Mouse (Mus musculus): ENCODE measurements at regions not wholly inside any gene's neighbourhood (a gene's known extent, or its start where the extent isn't known, plus 50 kb on each side); places are given as distances from the start of the nearest gene placed in this dataset.

DNA sequence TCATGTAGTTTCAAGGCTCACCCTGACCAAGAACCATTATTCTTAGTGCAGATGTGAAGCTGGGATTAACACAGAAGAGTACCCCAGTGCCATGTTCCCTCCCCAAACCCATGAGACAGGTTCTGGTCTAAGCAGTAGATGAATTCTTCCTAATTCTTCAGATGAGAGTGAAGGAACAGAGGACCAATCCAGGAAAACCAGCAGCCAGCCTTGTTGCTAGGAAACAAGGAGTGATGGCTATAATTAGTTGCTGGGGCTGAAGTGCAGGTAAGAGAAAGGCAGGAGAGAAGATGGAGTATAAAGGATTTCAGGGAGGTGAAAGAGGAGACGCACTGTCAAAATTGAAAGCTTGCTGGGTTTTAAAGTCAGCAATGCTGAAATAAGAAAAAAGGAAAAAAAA lies 128.4 kb upstream of the Map1b start:
- no peak for ATAC-seq (replicated peaks; ENCODE audit: poor library complexity)

DNA sequence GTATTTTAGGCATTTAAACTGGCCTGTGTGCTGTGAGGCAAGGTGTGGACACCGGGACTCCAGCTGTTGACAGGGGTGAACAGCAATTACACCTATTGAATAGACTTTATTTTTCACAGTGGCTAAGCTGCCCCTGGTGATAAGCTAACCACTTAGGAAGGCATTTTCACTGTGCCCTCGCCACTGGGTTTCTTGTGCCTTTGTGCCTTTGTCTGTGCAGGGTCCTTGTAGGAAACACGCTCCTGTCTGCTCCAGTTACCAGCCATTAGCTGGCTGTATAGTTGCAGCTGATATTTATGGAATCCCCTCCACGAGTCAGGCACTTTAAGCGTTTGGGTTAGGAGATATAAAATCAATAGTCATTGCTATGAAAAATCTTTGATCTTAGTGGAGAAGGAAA lies 126.5 kb upstream of the Map1b start:
- no peak for ATAC-seq (replicated peaks; ENCODE audit: poor library complexity)

DNA sequence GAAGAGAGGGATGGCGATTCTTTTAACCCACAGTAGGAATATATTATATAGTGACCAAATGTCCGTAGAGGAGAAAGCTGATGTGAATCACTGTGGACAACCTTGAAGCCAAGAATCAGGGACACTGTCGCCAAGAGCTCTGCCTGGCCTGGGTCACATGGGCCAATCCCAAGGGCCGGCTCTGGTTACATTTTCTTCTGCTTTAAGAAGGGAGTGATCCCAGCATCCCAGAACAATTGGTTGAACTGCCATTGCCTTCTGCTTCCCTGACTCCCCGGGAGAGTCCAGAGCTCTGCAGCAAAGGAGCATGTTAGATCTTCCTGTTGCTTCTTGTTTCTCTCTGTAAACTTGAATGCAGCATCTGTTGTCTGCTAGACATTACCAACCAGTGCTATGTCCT lies 126.0 kb upstream of the Map1b start:
- ATAC-seq (replicated peaks; ENCODE audit: poor library complexity), result no peak

DNA sequence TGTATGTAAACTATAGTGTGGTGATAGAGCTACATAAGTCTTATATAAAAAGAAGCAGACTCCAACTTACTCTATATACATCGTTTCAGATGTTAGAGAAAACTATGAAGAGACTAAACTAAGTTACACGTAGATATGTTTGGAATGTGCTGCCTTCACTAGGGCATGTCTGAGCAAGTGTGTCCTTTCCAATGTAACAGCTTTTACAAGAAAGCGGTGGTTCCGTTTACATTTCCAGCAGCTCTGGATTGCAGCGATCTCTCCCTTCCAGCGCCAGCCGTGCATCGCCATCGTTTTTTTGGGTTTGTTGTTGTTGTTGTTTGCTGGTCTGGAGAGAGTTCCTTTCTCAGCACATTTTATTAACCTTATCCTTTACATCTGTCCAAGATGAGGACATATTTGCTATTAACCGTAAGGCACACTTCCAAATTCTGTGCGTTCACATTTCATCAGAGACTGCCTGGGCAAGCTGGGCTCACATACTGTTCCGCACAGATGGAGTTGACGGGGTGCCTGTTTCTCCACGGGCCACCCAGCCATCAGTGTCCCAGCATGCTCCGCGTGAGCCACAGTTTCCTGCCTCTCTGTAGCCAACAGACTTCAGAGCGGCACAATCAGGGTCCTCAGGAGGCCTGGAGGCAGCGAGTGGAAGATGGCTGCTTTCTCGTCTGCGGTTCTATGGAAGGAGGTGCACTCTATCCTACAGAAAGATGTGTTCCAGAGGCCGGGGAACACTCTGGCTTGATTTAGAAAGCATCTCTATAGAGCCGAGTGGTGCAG lies 125.2 kb upstream of the Map1b start:
- ATAC-seq (replicated peaks; ENCODE audit: poor library complexity), result no peak

DNA sequence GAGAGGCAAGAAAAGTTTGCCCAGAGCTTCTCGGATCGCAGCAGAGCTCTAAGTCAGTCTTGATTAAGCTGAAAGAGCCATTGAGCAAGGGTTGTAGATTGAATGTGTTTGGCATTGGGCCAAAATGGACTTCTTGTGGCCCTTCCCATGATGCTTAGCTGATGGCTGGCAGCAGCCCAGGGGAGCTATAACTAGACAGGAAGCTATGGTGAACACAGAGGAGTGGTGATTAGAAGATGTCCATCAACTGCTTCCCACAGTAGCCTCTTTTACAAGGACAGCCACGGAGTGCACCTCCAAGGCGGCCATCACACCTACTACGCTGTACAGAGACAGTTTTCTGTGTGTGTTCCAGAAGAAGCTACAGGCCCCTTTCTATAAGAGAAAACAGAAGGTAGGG lies 116.4 kb upstream of the Map1b start:
- ATAC-seq (replicated peaks; ENCODE audit: poor library complexity), result no peak

DNA sequence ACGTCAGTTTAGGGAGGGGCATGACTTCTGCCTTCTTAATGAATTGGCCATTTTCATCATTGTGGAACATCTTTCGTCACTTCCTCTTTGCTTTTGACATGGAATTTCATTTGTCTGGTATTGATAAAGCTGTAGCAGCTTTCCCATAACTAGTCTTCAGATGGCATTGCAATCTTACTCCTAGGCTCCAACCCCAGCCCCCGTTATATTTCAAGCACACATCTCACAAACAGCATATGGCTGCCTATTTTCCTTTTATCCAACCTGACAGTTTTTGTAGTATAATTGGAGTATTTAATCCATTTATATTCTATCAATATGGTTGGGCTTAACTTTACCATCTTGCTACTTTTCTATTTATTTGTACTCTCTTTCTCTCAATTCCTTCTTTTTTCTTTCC lies 114.5 kb upstream of the Map1b start:
- ATAC-seq (replicated peaks; ENCODE audit: poor library complexity), result no peak

DNA sequence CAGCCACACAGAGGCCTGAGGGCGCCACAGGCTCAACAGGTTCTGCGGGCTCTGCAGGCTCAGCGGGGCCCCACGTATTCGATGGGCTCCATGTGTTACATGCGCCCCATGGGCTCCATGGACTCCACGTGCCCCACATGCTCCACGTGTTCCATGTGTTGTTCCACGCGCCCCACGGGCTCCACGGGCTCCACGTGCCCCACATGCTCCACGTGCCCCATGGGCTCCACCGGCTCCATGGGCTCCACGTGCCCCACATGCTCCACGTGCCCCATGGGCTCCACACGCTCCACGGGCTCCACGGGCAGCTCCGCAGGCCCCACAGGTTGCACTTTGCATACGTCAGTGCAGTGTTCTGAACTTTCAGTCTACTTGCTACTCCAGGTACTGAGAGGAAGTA lies 114.0 kb upstream of the Map1b start:
- no peak for ATAC-seq (replicated peaks; ENCODE audit: poor library complexity)

DNA sequence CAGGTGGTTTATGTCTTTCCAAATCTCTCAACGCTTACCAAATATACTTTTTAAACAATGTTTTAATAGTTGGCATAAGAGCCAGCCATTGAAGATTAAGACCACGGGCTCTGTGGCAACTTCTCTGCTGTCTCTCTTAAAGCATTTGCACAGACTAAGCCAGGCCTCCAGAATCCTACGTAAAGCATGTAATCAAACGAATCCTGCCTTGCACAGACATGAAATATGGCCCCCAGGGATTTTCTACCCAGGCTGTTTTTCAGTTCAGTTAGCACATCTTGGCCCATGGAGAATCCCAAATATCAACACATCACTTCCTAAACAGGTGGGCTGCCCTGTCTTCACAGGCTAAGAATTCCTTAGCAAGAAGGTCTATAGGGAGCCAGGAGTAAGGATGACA lies 108.9 kb upstream of the Map1b start:
- no peak for ATAC-seq (replicated peaks; ENCODE audit: poor library complexity)

DNA sequence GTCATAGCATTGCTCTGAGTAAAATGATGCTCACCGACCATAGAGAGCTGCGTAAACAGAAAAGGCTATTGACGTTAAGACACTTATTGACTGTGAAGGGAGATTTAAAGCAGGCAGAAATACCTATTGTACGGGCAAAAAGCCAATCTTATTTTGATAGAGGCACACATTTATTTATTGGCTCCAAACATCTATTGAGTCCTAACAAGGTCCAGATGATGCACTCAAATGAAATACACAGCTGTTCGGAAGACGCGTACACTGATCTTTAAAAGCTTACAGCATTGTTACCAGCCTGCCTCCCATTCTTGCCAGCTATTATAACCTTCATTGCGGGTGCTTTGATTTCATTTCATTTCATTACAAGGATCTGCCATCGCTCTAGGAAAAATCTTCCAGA lies 102.0 kb upstream of the Map1b start:
- no peak for ATAC-seq (replicated peaks; ENCODE audit: poor library complexity)

DNA sequence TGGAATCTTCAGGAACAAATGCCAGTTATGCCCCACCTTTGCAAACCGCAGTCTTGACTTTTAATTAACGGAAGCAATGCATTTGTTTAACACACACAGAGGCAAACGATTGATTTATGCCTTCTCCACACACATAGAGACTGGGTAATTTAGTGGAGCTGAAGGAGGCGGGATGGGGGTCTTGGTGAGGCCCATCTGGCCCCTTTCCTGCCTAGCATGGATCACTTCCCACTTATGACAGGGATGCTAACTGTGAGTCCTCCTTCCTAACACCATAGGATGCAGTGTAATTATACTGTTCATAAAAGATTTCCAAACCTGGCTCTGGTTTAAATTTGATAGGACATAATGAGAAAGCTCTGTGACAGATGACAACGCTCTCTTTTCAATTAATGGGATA lies 101.1 kb upstream of the Map1b start:
- ATAC-seq (replicated peaks; ENCODE audit: poor library complexity), result no peak

DNA sequence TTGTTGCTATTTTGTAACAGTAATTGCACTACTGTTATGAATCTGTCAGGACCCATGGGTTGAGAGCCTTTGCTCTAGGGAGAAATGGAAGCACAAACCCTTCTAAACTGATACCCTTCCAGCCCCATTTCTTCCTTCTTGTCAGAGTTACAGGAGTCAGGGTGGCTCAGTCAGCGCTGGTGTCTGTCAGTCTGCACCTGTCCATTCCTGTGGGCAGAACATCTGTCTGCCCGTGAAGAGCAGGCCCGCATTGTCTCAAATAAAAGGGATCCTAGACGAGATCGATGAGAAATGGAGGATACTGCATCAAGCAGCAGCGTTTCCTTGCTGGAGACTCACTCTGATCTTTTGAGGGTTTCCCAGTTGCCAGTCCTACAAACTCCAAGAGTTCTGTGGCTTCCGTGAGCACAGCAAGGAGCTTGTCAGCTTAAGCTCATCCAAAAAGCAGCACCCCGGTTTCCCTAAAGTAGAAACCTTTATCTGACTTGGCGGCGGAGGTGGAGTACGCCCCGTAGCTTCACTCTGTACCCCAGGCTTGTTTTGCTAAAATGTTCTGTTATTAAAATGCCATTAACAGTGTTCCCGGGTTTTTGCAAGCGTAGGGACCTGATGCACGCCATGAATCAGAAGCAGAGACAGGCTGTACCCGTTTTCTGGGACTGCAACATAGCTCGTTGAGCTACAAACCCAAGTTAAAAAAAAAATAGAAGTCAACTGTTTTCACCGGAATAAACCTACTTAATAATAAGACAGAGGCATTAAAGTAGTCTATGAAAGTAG lies 95.6 kb upstream of the Map1b start:
- ATAC-seq (replicated peaks; ENCODE audit: poor library complexity), result no peak

DNA sequence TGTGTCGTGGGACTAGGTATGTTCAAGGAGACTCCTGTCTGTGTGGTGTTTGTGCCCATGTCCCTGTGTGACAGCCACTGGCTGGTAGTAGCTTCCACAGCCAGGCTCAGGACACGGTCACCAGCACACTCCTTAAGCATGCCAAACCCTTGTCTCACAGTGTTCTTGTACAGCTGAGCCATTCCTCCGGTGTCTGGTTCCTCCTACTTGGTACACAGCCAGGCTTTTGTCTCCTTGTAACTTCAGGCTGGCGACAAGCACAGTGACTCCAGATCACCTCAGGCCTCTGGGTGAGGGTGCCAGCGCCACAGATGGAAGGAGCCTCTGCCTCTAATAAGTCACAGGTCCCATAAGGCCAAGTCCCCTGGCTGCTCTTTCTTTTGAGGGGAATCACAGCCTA lies 94.2 kb upstream of the Map1b start:
- ATAC-seq (replicated peaks; ENCODE audit: poor library complexity), result no peak

DNA sequence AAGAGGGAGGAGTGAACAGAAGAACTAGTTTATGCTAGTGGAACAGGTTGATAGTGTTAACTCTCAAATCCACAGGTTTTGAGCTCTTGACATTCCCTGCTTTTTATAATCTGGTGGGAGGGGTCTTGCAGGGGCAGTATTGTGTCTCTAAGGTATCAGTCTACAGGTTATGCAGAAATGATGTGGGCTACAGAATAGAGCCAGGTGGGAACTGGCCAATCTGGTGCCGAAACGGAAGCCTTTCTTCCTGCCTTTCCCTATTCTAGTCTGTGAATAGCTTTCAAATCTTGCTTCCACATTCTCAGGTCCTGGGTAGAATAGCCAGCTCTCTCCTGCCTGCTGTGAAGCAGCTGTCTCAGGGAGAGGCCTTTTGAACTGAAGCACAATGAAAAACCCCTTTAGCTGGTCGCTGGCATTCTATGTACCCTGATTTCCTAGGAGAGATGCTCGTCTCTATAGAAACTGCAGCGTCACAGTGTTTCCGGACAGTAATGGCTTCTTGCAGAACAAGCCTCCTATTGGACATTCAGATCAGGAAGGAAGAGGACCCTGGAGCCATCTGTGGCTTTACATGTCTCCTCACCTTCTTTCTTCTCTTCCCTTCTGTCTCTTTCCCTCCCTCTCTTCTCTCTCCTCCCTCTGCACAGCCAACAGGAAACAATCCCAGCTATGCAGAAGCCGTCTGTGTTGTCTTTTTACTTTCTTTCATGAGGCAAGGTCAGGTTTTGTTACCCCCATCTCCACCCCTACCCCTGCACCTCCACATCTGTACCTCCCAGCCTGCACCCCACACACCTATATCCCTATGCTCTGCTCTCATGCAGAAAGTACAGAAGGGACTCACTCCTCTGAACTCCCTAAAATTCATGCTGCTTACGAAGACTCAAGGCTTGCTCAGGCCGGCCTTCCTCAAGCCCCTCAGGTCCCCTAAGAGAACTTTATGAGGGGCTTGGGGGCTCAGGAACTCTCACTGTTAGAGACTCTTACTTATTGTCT lies 93.1 kb upstream of the Map1b start:
- no peak for ATAC-seq (replicated peaks; ENCODE audit: poor library complexity)

DNA sequence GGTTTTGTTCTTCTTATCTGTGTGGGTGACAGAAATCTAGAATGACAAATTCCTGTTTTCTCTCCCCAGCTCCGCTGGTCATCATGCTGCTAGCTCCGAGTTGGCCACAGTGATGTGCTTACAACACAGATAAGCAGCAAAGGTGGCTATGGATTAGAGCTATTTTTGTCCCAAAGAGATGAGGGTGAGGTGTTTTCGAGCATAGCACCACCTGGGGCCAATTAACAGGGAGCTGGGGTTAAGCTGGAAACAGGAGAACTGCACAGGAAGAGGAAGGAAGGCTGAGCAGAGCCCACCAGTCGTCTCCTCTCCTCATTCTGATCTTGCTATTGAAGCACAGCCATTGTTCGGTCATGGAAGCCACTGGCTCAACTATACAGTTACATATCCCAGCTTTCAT lies 92.3 kb upstream of the Map1b start:
- ATAC-seq (replicated peaks; ENCODE audit: poor library complexity), result no peak

DNA sequence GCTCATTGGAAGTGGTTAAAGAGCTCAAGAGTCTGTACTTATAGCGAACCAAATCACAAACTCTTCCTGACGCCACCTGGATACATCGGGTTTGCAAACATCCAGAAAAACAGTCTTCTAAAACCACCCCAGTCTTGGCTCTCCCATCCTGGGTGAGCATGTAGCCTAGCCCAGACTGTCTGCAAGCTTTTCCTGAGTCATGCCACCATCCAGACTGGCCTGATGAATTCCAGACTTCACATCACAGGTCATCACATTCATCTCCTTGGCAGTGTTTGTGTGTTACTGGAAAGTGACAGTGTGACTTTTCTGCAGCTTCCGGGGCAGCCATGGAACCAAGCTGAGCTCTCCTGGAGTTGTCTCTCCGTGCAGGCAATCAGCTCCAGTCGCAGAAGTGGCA lies 90.9 kb upstream of the Map1b start:
- ATAC-seq (replicated peaks; ENCODE audit: poor library complexity), result no peak

DNA sequence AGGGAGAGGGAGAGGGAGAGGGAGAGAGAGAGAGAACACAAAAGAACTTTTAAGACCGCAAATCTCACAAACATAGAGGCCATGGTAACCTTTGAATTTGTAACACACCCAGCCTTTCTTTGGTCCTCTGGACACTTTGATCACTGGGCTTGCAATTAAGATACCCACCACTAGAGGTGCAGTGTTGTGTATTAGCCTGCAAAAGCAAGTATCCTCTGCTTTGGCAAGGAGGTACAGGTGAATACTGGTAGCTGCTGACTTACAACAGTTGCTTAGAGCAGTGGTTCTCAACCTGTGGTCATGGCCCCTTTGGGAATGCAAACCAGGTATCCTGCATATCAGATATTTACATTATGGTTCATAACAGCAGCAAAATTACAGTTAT lies 90.3 kb upstream of the Map1b start:
- no peak for ATAC-seq (replicated peaks; ENCODE audit: poor library complexity)

DNA sequence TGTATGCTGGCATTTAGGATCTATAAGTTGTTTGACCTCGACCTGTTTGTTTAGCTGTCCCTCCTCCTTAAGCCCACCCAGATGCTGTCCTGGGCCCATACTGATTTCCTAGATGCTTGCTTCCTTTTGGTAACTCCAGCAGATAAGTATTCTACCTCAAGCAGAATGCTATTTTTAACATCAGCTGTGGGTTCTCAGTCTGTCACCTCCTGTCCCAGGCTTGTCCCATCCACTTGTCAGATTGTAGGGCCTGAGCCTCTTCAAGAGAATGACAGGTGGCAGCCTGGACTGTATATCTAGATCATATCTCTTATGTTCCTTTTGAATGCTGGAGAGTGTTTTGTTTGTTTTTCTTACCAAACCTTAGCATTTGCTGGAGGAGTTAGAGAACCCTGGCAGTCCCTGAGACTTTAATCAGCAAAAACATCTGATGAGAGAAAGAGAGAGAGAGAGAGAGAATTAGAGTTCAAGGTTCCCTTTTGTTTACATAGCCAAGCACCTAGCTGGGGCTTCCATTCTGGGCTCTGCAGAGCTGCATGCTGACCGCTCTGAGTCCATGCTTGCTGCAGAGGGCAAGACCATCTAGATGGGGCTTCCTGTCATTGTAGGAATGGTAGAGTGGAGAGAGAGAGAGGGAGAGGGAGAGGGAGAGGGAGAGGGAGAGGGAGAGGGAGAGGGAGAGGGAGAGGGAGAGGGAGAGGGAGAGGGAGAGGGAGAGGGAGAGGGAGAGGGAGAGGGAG lies 89.7 kb upstream of the Map1b start:
- ATAC-seq (replicated peaks; ENCODE audit: poor library complexity), result no peak

DNA sequence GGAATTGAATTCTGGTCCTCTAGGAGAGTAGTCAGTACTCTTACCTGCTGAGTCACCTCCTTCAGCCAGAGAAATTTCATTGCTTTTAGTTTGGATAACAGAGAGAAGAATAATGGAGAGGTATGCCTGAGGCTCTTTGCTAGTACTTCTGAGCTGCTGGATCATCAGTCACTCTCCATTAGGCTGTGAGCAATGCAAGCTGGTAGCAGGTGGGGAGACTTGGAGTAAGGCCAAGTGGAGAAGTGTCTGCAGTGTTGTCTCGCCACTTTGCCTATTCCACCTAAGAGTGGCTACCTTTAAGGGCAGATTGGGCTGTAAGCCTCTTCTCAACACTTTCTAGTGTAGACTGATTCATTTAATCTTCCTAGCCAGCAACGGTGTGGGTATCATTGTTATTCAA lies 81.6 kb upstream of the Map1b start:
- ATAC-seq (replicated peaks; ENCODE audit: poor library complexity), result no peak

DNA sequence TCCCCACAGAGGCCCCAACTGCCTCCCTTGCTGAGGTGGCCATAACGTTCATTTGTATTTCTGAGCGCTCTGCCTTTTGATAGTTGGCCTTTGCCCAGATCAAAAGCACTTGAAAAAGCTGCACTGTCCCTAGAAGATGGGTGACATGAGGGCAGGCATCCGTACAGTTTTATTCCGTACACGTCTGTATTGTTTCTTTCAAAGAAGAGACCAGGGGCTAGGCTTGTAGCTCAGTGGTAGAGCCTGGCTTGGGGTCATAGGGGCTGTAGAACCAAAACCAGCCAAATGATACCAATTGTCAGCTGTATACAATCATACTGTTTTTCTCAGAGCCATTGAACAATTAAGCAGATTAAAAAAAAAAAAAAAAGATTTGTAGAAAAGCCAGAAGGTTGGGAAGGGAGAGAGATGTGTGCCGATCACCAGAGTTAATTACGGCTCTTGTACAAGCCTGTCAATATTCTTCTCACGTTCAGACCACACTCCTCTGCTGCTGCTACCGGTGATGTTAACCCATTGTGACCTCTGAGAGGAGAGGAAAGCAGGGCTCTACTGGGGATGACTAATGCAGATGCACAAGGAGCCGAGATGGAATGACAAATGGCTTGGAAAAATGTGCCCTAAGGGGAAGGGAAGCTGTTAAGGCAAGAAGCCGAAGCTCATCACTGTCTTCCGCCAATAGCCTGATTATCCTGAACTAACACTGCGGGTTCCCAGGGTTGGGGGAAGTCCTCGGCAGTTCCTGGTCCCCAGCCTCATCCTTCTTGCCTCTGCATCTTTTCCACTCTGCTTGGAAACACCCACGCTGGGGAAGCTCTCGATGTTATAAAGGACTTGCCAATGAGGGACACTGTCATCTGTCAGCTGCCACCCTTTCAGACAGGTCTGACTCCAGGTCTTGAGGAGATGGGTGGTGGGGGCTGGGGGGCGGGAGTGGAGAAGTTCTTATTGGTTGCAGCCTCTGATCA lies 77.8 kb upstream of the Map1b start:
- no peak for ATAC-seq (replicated peaks; ENCODE audit: poor library complexity)

DNA sequence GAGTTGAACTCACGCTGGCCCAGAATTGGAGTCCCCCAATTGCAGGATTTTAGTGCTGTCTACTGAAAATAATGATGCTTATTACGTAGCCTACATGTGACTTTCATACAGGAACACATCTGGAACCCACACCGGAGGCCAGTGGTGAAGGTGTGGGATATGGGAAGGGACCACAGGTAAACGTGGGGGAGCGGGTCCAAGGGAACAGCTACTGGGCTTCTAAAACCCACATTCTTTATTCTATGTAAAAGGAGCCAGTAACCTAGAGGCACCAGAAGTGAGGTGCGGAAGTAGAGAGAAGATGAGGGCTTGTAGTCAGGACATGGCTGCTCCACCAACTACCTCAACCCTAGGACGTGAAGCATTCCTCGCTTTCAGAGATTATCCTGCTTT lies 76.9 kb upstream of the Map1b start:
- ATAC-seq (replicated peaks; ENCODE audit: poor library complexity), result no peak
